Mouse (Mus musculus): ENCODE data around the gene Nbeal2.

DNA sequence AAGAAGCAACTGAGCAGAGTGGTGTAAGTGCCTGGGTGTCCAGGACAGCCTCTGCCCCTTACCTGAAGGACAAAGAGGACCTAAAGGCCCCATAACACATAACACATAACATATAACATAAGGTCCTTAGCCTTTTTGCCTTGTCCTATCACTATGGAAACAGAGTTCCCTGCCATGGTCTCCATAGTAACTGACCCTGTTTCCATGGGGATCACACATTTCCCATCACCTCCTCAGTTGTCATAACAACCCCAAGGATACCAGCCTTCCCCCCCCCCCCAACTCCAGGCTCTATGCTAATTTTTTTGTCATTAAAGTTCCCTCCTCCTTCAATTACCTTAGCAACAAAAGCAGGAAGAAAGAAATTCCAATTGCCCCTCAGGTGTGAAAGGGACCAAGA is 4.2 kb downstream of the Nbeal2 start:
- TF ChIP-seq EP300 (IDR thresholded peaks at IDR 0.05; ENCODE audit: low read length): no peak
- TF ChIP-seq ELF1 (IDR thresholded peaks at IDR 0.05; ENCODE audit: low read depth, low read length): no peak
- TF ChIP-seq CTCF (conservative IDR thresholded peaks at IDR 0.05 in 1 of 2, IDR thresholded peaks at IDR 0.05 in 1 of 2; ENCODE audit: low read depth in 2 of 2, low read length in 2 of 2): no peak
- TF ChIP-seq ZKSCAN1 (IDR thresholded peaks at IDR 0.05; ENCODE audit: borderline replicate concordance, low read depth, low read length): no peak
- TF ChIP-seq MYC (IDR thresholded peaks at IDR 0.05; ENCODE audit: low read depth, low read length): no peak
- TF ChIP-seq TCF12 (IDR thresholded peaks at IDR 0.05; ENCODE audit: low read depth, low read length): no peak
- TF ChIP-seq ZC3H11A (IDR thresholded peaks at IDR 0.05; ENCODE audit: low read depth, low read length): no peak
- TF ChIP-seq RCOR1 (conservative IDR thresholded peaks at IDR 0.05; ENCODE audit: low read depth, low read length): no peak
